Mouse (Mus musculus): ENCODE results near the gene Fcho1. TPM values are rescaled to one million over a fixed set of nuclear protein-coding genes. Genes with fewer than 3 reads are reported as not detected.
"Not testable (repeated sequence)": the region's sequence is repeated elsewhere in the genome, so short reads cannot be mapped to it uniquely, and the experiment has no call there.

The Fcho1 gene
- total RNA-seq, 1 experiment, result 21.9 TPM

DNA sequence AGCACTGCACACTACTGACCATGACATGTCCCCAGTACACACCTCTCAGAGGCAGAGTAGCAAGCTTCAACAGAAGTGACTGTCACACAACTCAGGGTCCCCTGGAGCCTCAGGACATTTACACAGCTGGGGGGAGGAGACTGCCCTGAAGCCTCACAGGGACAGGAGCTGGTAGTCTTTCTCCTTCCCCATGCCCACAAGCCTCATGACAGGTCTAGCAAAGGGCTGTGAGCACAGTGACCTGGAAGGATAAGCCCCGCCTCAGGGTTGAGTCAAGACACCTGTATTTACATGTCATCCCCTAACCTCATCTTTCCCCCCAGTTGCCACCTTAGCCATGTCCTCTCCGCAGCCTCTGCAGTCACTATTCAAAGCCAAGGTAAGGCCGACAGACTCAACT is 15.7 kb upstream of the Fcho1 start:
- peak overlapping the region; percentile 23 to 61; a peak in 3 of 4 replicates for H3K4me3 ChIP-seq (ENCODE audit: insufficient read depth in 1 of 2, low read depth in 1 of 2, low read length in 2 of 2, poor library complexity in 1 of 2, severe bottlenecking in 1 of 2)
- H3K9ac ChIP-seq (ENCODE audit: insufficient read depth, low read depth, low read length, poor library complexity, severe bottlenecking), result no peak overlapping the region
- peaks cover 5 to 14% of the 10 kb centered on the region in 2 experiments for H3K4me1 ChIP-seq (ENCODE audit: control insufficient read depth in 2 of 2, insufficient read depth in 2 of 2, low read length in 2 of 2, poor library complexity in 1 of 2)
- H3K27ac ChIP-seq (ENCODE audit: insufficient read depth, low read depth, low read length, poor library complexity, severe bottlenecking), result no peak overlapping the region
- in situ Hi-C loops (cut with MboI; ENCODE audit: low sequenced_read_pairs in 2 of 2, unreplicated experiment in 2 of 2), result loop anchor here in 1 of 2 experiments (5.0 kb wide), 1 partner anchor 474 kb away; no protein-coding TSS in a partner anchor
- H3K9me3 ChIP-seq (ENCODE audit: control insufficient read depth, insufficient read depth, low read depth, low read length), result no peaks in the 10 kb centered on the region
- peaks cover 7% of the 10 kb centered on the region for H3K36me3 ChIP-seq (ENCODE audit: control insufficient read depth, insufficient read depth, low read length, poor library complexity, severe bottlenecking)
- no peak for TF ChIP-seq CHD2 (IDR thresholded peaks at IDR 0.05; ENCODE audit: low read depth, low read length)
- TF ChIP-seq ZC3H11A (IDR thresholded peaks at IDR 0.05; ENCODE audit: borderline replicate concordance, low read depth, low read length), result no peak
- TF ChIP-seq HCFC1 (IDR thresholded peaks at IDR 0.05; ENCODE audit: borderline replicate concordance, insufficient read depth, low read length), result no peak
- no peak for TF ChIP-seq MAFK (IDR thresholded peaks at IDR 0.05; ENCODE audit: insufficient read depth, low read depth, low read length)
- no peak for TF ChIP-seq ZNF384 (IDR thresholded peaks at IDR 0.05; ENCODE audit: low read depth, low read length)
- DNase-seq (ENCODE audit: low read depth, low spot score), result no peak

DNA sequence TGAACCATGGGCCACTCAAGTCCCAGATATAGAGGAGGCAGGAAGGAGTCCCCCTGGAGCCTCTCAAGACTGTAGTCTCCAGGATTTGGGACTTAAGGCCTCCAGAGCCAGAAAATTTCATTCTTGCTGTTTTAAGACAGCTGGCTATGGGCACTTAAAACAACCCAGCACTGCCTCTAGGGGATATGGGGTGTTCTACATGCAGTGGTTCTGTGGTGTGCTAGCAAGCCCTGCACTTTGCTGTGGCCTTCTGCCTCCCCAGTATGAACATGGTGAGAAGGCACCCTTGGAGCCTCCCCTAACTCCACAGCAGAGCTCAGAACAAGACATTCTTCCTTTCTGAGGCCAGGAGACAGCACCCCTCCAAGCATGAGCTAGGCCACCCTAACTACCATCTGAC is 12.8 kb upstream of the Fcho1 start:
- H3K9ac ChIP-seq (ENCODE audit: insufficient read depth, low read depth, low read length, poor library complexity, severe bottlenecking); DNase-seq (ENCODE audit: low read depth, low spot score); H3K4me1 ChIP-seq (ENCODE audit: control insufficient read depth in 2 of 2, insufficient read depth in 2 of 2, low read length in 2 of 2, poor library complexity in 1 of 2); in situ Hi-C loops (cut with MboI; ENCODE audit: low sequenced_read_pairs in 2 of 2, unreplicated experiment in 2 of 2); H3K36me3 ChIP-seq (ENCODE audit: control insufficient read depth, insufficient read depth, low read length, poor library complexity, severe bottlenecking); H3K4me3 ChIP-seq (ENCODE audit: insufficient read depth in 1 of 2, low read depth in 1 of 2, low read length in 2 of 2, poor library complexity in 1 of 2, severe bottlenecking in 1 of 2); H3K9me3 ChIP-seq (ENCODE audit: control insufficient read depth, insufficient read depth, low read depth, low read length); H3K27ac ChIP-seq (ENCODE audit: insufficient read depth, low read depth, low read length, poor library complexity, severe bottlenecking): not testable (repeated sequence)

DNA sequence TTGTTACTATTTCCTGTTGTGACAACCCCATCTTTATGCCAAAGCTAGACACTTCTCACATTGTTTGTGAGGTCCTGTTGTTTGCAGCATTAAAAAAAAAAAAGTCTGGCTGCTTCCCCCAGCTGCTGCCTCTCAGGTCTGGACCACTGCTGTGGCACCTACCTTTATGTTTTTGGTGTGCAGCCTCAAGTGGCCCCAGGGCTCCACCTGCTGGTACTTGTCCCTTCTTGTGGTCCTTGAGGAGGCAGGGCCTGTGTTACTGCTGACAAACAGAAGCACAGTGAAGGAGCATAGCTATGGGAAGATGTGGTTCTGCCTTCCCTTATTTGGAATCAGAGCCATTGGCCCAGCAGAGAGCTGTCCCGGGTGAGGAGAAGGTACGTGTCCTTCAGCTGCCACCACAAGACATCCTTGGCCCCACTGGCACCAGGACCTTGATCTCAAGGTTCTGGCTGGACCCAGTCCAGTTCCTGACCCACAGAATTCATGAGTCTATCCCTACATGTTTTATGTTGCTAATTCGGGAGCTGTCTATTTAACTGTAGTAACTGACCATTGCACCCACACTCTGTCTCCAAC is 6.2 kb upstream of the Fcho1 start:
- no peak overlapping the region for H3K9ac ChIP-seq (ENCODE audit: insufficient read depth, low read depth, low read length, poor library complexity, severe bottlenecking)
- no peak overlapping the region for H3K4me3 ChIP-seq (ENCODE audit: insufficient read depth in 1 of 2, low read depth in 1 of 2, low read length in 2 of 2, poor library complexity in 1 of 2, severe bottlenecking in 1 of 2)
- DNase-seq (ENCODE audit: low read depth, low spot score), result no peak
- no peaks in the 10 kb centered on the region for H3K36me3 ChIP-seq (ENCODE audit: control insufficient read depth, insufficient read depth, low read length, poor library complexity, severe bottlenecking)
- TF ChIP-seq ZC3H11A (IDR thresholded peaks at IDR 0.05; ENCODE audit: borderline replicate concordance, low read depth, low read length) (0 out of 2 replicates have a peak, but pooled peaks have one; percentile 18), CHD2 (IDR thresholded peaks at IDR 0.05; ENCODE audit: low read depth, low read length) (no peak)
- peaks cover 3 to 9% of the 10 kb centered on the region in 2 experiments; a peak in 2 of 4 replicates for H3K4me1 ChIP-seq (ENCODE audit: control insufficient read depth in 2 of 2, insufficient read depth in 2 of 2, low read length in 2 of 2, poor library complexity in 1 of 2)
- no peak overlapping the region for H3K27ac ChIP-seq (ENCODE audit: insufficient read depth, low read depth, low read length, poor library complexity, severe bottlenecking)
- in situ Hi-C loops (cut with MboI; ENCODE audit: low sequenced_read_pairs in 2 of 2, unreplicated experiment in 2 of 2), result no loop called here
- no peaks in the 10 kb centered on the region for H3K9me3 ChIP-seq (ENCODE audit: control insufficient read depth, insufficient read depth, low read depth, low read length)

DNA sequence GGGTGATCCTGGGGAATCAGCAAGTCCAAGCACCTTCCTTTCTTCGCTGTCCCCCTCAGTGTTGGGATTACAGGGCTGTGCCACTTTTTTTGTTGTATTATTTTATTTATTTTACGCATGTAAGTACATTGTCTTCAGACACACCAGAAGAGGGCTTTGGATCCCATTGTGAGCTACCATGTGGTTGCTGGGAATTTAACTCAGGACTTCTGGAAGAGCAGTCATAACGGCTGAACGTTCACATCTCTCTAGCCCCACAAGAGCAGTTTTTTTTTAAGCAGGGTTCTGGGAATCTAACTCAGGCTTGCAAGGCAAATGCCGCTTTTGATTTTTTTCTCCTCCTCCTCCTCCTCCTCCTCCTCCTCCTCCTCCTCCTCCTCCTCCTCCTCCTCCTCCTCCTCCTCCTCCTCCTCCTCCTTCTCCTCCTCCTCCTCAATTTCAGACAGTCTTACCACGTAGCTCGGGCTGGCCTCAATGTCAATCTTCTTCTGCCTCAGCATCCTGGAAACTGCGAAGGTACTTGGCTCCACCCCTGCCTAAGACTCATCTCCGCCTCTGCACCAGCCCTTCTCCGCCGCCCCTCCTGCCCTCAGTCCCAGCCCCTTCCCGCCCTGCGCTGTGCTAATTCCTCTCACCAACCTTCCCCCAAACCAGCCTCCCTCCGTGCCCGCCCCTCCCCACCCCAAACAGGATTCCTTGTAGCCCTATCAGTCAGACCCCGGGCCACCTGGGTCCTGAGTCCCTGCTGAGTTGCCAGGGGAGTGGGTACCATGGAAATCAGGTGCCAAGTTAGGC is 3.5 kb upstream of the Fcho1 start:
- Histone ChIP-seq H3K36me3 (ENCODE audit: control insufficient read depth, insufficient read depth, low read length, poor library complexity, severe bottlenecking) (no peaks in the 10 kb centered on the region), H3K27ac (ENCODE audit: insufficient read depth, low read depth, low read length, poor library complexity, severe bottlenecking) (no peak overlapping the region), H3K4me1 (ENCODE audit: control insufficient read depth in 2 of 2, insufficient read depth in 2 of 2, low read length in 2 of 2, poor library complexity in 1 of 2) (peaks cover 6 to 18% of the 10 kb centered on the region in 2 experiments), H3K9ac (ENCODE audit: insufficient read depth, low read depth, low read length, poor library complexity, severe bottlenecking) (peak overlapping the region; percentile 60; the same call in 1 of the 2 replicates), H3K4me3 (ENCODE audit: insufficient read depth in 1 of 2, low read depth in 1 of 2, low read length in 2 of 2, poor library complexity in 1 of 2, severe bottlenecking in 1 of 2) (peak overlapping the region; percentile 24 to 70; a peak in 3 of 4 replicates), H3K9me3 (ENCODE audit: control insufficient read depth, insufficient read depth, low read depth, low read length) (no peaks in the 10 kb centered on the region)
- in situ Hi-C loops (cut with MboI; ENCODE audit: low sequenced_read_pairs in 2 of 2, unreplicated experiment in 2 of 2), result no loop called here
- no peak for DNase-seq (ENCODE audit: low read depth, low spot score)
- TF ChIP-seq MAFK (IDR thresholded peaks at IDR 0.05; ENCODE audit: insufficient read depth, low read depth, low read length) (no peak), ZNF384 (IDR thresholded peaks at IDR 0.05; ENCODE audit: low read depth, low read length) (no peak), ZC3H11A (IDR thresholded peaks at IDR 0.05; ENCODE audit: borderline replicate concordance, low read depth, low read length) (no peak), HCFC1 (IDR thresholded peaks at IDR 0.05; ENCODE audit: borderline replicate concordance, insufficient read depth, low read length) (no peak), CHD2 (IDR thresholded peaks at IDR 0.05; ENCODE audit: low read depth, low read length) (no peak)

All from ES-E14 (cell line).